Mouse (Mus musculus) thymus, adult 2 months (tissue): ENCODE results near the gene Nfxl1.

Experiments used
- CTCF ChIP-seq: fragments of 200-500 bp; IDR thresholded peaks from 2 replicates; pipeline ENCODE4 v1.5.1; 2012; ENCODE audit warnings: mild to moderate bottlenecking, control low read depth, low read length, moderate library complexity, borderline replicate concordance; ENCODE audit not compliant: control insufficient read depth, poor library complexity, insufficient read depth; ENCODE audit errors: extremely low read depth
- POLR2A ChIP-seq: fragments of 200-500 bp; IDR thresholded peaks from 2 replicates; pipeline ENCODE4 v1.6.1; 2012; ENCODE audit warnings: mild to moderate bottlenecking, low read length, control low read depth, moderate library complexity; ENCODE audit not compliant: control insufficient read depth, poor library complexity, insufficient read depth; ENCODE audit errors: extremely low read depth

- no peak for TF ChIP-seq CTCF
- TF ChIP-seq POLR2A = no peak
Measured at GRCm38 (mm10) chr5:72551209-72551608, 8.3 kb downstream of the Nfxl1 start.
